Mouse (Mus musculus) hindbrain, postnatal 0 days (tissue): ENCODE results near the gene Thap3. TPM values are rescaled to one million over a fixed set of nuclear protein-coding genes. Genes with fewer than 3 reads are reported as not detected.

ENCODE experiments used
- ATAC-seq: fragments of 200-750 bp; cut with Nextera tagmentation; 2 replicates; pipeline ENCODE4 v1.8.0; 2017; ENCODE audit warnings: mild to moderate bottlenecking, moderate TSS enrichment, moderate library complexity
- DNase-seq: peaks from one replicate; pipeline ENCODE4 v3.0.0-alpha.2; 2015; ENCODE audit warnings: low spot score
- H3K27ac ChIP-seq: fragments of 300-500 bp; sonication (generic); 2 replicates; pipeline ENCODE4 v1.5.1; 2014; ENCODE audit warnings: mild to moderate bottlenecking
- H3K27me3 ChIP-seq: fragments of 300-500 bp; sonication (generic); 2 replicates; pipeline ENCODE4 v1.6.1; 2014; ENCODE audit warnings: low read length, mixed read lengths; ENCODE audit not compliant: insufficient read depth
- H3K36me3 ChIP-seq: fragments of 300-500 bp; sonication (generic); 2 replicates; pipeline ENCODE4 v1.6.1; 2014; ENCODE audit warnings: low read length, mixed read lengths; ENCODE audit not compliant: insufficient read depth
- H3K4me1 ChIP-seq: fragments of 300-500 bp; sonication (generic); 2 replicates; pipeline ENCODE4 v1.6.1; 2014; ENCODE audit warnings: antibody characterized with exemption, low read length, mixed read lengths; ENCODE audit not compliant: insufficient read depth
- H3K4me2 ChIP-seq: fragments of 300-500 bp; sonication (generic); 2 replicates; pipeline ENCODE4 v1.6.1; 2014; ENCODE audit warnings: low read depth, mild to moderate bottlenecking, low read length, moderate library complexity, mixed read lengths
- H3K4me3 ChIP-seq: fragments of 300-500 bp; sonication (generic); 2 replicates; pipeline ENCODE4 v1.5.1; 2014; ENCODE audit warnings: low read length
- H3K9ac ChIP-seq: fragments of 300-500 bp; sonication (generic); replicated peaks from 2 replicates; pipeline ENCODE4 v1.6.1; 2014; ENCODE audit warnings: mild to moderate bottlenecking, low read length, moderate library complexity, mixed read lengths
- H3K9me3 ChIP-seq: fragments of 300-500 bp; sonication (generic); 2 replicates; pipeline ENCODE4 v1.6.1; 2016; ENCODE audit warnings: low read length, mixed read lengths
- CTCF ChIP-seq: IDR thresholded peaks from 2 replicates; pipeline ENCODE4 v1.5.1; 2016; ENCODE audit warnings: antibody characterized with exemption, control low read depth, low read depth
- WGBS: fragments of 180-500 bp; shearing (Covaris S2); extraction: QIAGEN DNeasy Blood & Tissue Kit; methylation state at CpG from one replicate; pipeline ENCODE4 v1.1.7; 2014; 5-methylcytosine and 5-hydroxymethylcytosine counted together
- polyA plus RNA-seq: library from polyadenylated mRNA; unstranded; fragments of >200 nt; fragmentation: Nextera tagmentation; extraction: Ambion mirVana; gene quantifications from 2 replicates; pipeline ENCODE4 v1.2.1, GENCODE M21; 2015
- total RNA-seq: library from RNA; depleted of rRNA; stranded (reverse); fragments of >200 nt; gene quantifications from 2 replicates; pipeline ENCODE4 v1.2.3, GENCODE M21; 2014

Gene Thap3
- total and polyA plus RNA-seq, 2 experiments from 2014 or later: 14.9 to 42.1 TPM

DNA sequence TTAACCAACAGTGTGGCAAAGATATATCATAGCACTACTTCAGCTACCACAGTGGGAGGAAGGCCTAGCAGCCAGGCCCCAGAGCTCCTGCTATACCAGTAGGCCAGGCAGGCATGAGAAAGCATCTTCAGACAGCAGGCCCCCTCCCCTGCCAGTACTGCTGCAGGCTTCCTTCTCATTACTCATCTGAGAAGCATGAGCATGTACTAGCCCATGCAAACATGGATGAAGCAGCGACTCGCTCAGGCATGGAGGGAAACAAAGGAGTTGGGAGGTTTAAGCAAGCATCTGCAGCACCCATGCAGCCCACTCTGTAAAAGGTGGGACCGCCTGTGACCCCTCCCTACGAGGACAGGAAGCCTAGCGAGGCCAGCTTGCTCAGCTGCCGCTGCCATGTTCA, 30.3 kb upstream of the Thap3 start:
- TF ChIP-seq CTCF: no peak
- H3K4me1 ChIP-seq: no peaks in the 10 kb centered on the region
- 88% methylated on average over 6 of the region's 6 CpGs for WGBS
- H3K9ac ChIP-seq: no peak overlapping the region; the same call in 1 of the 2 replicates
- ATAC-seq (no peak), DNase-seq (no peak)
- no peaks in the 10 kb centered on the region for H3K9me3 ChIP-seq
- peaks cover 58% of the 10 kb centered on the region for H3K36me3 ChIP-seq
- no peak overlapping the region for H3K4me2 ChIP-seq
- no peak overlapping the region for H3K4me3 ChIP-seq
- H3K27me3 ChIP-seq: no peaks in the 10 kb centered on the region
- H3K27ac ChIP-seq: no peak overlapping the region

DNA sequence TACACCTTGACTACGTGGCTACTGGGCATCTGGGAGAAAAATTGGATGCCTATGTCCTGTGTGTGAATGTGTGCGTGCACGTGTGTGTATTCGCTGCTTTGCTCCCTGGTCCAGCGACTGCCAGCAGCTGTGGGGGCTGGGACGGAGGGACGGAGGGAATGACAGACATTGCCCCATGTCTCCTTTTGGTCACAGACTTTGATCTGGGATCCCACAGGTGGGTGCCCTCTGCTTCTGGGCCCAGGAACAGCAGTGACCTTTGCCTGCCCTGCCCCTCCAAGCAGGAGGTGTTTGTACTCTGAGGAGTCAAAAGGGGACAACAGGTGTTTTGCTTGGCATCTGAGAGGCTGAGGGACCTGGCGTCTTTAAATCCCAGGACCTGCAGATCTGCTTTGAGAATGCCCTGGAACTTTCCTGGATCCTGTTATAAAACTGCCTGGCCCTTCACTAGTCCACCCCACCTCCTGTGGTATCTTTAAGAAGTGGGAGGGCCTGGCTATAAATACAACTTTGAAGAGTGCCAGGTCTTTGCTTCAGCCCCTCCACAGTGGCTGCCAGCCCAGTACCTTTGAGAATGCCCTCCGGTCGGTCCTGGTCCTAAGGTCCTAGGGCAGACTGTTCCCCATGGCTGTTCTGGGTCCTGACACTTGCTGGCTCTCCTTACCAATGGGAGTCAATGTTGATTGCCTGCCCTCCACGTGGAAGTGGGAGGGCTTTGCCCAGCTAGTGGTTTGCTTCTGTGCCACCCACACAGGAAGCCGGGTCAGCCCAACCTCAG, 24.4 kb upstream of the Thap3 start:
- Histone ChIP-seq H3K27ac (no peak overlapping the region), H3K4me3 (no peak overlapping the region), H3K4me1 (peaks cover 12% of the 10 kb centered on the region; the same call in 1 of the 2 replicates), H3K9ac (no peak overlapping the region), H3K36me3 (peaks cover 23% of the 10 kb centered on the region), H3K9me3 (no peaks in the 10 kb centered on the region), H3K27me3 (no peaks in the 10 kb centered on the region), H3K4me2 (no peak overlapping the region)
- DNase-seq (no peak), ATAC-seq (no peak)
- 84% methylated on average over 12 of the region's 12 CpGs for WGBS
- TF ChIP-seq CTCF: no peak

DNA sequence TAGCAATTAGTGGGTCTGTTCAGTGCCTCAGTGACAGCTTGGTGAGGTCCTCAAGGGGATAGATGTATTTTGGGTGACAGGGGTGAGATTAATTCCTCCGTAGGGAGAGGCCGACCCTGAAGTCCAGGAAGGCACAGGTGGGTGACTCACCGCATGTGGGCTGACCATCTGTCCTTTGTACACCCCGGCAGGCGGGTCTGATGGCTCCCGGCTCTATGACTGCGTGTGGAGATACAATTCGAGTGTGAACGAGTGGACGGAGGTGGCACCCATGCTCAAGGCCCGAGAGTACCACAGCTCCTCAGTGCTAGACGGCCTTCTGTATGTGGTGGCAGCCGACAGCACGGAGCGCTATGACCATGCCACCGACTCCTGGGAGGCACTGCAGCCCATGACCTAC, 23.3 kb upstream of the Thap3 start:
- Histone ChIP-seq H3K4me2 (no peak overlapping the region), H3K9ac (no peak overlapping the region), H3K4me3 (no peak overlapping the region), H3K9me3 (no peaks in the 10 kb centered on the region), H3K4me1 (peaks cover 12% of the 10 kb centered on the region), H3K27ac (no peak overlapping the region), H3K36me3 (peaks cover 19% of the 10 kb centered on the region), H3K27me3 (no peaks in the 10 kb centered on the region)
- DNase-seq: no peak
- 90% methylated on average over 16 of the region's 16 CpGs for WGBS
- ATAC-seq: no peak
- TF ChIP-seq CTCF: no peak

DNA sequence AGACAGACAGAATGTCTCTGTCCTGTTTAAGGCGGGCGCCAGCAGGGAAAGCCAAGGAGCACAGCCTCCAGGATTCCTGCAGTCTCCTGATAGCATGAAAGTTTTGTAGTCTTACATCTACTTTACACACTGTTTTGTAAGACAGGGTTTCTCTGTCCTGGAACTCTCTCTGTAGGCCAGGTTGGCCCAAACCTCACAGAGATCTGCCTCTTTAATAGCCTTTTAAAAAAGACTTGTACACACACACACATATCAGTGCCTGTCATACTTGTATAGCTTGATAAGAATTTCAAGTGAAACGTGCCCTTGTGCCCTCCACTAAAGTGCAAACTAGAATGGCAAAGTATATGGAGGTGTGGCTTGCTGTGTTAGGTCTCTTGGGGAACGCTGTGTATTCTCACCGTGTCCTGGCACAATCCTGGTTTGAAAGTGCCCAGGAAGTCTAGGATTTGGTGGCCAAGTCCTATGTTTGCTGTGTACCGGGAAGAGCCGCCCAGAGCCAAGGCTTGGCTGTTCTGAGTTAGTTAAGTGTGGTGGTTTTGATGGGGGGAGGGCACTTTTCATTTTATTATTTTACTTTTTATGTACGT, 22.5 kb upstream of the Thap3 start:
- ATAC-seq: no peak
- WGBS: 81% methylated on average over 8 of the region's 8 CpGs
- H3K36me3 ChIP-seq: peaks cover 19% of the 10 kb centered on the region
- H3K4me2 ChIP-seq: peak overlapping the region; percentile 100
- no peaks in the 10 kb centered on the region; the same call in 1 of the 2 replicates for H3K27me3 ChIP-seq
- H3K9ac ChIP-seq: peak overlapping the region; percentile 68; the same call in 1 of the 2 replicates
- DNase-seq: no peak
- peak overlapping the region; percentile 72 for H3K4me3 ChIP-seq
- no peak for TF ChIP-seq CTCF
- H3K4me1 ChIP-seq: peaks cover 12% of the 10 kb centered on the region
- H3K27ac ChIP-seq: peak overlapping the region; percentile 38
- no peaks in the 10 kb centered on the region for H3K9me3 ChIP-seq

DNA sequence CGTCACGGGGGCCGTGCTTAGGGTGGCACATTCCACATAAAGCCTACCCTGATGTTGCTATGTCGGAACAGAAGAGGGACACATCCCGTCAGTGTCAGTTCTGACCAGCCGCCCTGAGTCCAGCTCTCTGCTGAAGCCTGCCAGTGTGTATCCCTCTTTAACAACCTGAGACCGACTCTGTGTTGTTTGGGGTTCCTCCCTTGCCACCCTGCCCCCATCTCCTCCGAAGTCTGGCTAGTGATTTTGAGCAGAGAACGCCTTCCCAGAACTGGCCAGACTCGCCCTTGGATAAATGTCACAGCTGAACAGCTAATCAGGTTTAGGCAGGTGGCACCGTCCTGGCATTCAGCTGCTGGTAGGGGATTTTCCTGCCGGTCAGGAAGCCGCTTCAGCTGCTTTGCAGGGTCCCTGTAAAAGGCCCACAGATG, 21.9 kb upstream of the Thap3 start:
- no peaks in the 10 kb centered on the region for H3K9me3 ChIP-seq
- TF ChIP-seq CTCF: no peak
- H3K27me3 ChIP-seq: no peaks in the 10 kb centered on the region; the same call in 1 of the 2 replicates
- 14% methylated on average over 13 of the region's 13 CpGs for WGBS
- H3K4me3 ChIP-seq: peak overlapping the region; percentile 72
- no peak for ATAC-seq
- H3K4me1 ChIP-seq: peaks cover 12% of the 10 kb centered on the region
- peak overlapping the region; percentile 68 for H3K9ac ChIP-seq
- DNase-seq: no peak
- H3K27ac ChIP-seq: peak overlapping the region; percentile 38
- peak overlapping the region; percentile 100 for H3K4me2 ChIP-seq
- peaks cover 14% of the 10 kb centered on the region for H3K36me3 ChIP-seq

DNA sequence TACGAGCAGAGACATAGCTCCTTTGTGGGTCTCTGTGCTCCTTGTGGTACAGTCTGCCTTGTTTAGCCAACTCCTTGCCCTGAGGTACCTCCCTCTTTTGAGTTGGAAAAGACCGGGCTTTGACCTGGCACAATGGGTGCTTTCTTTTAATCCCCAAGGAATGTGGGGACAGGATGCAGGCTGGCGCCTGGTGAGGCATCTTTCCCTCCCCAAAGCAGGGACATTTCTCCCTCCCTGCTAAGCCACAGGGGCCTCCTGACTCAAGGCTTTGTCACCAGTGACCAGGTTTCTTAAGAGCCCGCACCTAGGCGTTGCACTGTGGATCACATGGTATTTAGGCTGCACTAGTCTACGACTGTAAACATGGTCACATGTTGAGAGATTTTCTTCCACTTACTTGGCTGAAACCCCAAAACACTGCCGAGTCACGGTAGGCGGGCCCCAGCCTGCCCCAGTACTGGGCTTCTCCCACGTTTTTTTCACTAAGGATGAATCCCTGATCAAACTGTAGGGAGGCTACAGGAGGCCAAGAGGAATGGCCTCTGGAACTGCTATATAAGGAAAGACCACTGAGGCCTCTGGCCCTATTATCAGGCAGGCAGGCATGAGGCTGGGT, 21.4 kb upstream of the Thap3 start:
- Histone ChIP-seq H3K27ac (peak overlapping the region; percentile 38; the same call in 1 of the 2 replicates), H3K9ac (peak overlapping the region; percentile 68), H3K36me3 (peaks cover 10% of the 10 kb centered on the region), H3K4me3 (peak overlapping the region; percentile 72), H3K27me3 (no peaks in the 10 kb centered on the region; the same call in 1 of the 2 replicates), H3K9me3 (no peaks in the 10 kb centered on the region), H3K4me1 (peaks cover 12% of the 10 kb centered on the region), H3K4me2 (peak overlapping the region; percentile 100)
- WGBS: 3% methylated on average over 10 of the region's 10 CpGs
- DNase-seq: peak; percentile 34
- no peak for TF ChIP-seq CTCF
- ATAC-seq: no peak
